Mouse (Mus musculus): ENCODE measurements around the gene Ehd1.

DNA sequence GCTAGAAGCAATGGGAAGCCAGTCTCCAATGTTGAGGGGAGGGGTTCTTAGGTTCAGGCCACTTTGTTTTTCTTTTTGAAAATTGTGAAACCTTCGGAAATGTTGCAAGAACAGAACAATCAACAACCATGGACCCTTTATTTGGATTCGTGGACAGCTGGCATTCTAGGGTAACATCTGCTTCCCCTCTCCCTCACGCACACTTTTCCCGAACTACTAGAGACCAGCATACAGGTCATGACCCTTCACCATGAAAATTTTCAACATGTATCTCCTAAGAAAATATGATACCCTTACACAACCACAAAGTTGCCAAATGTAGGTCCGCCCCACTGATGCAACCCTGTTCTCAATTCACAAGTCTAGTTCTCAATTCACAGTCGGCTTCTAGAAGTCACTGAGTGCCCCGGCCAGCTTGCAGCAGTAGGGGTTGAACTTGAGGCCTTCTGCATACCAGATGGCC, 7.8 kb upstream of the Ehd1 start:
- TF ChIP-seq CTCF (IDR thresholded peaks at IDR 0.05; ENCODE audit: low read depth) = no peak
- no peak for TF ChIP-seq EP300 (IDR thresholded peaks at IDR 0.05; ENCODE audit: low read depth)

Measured in liver, embryonic 14.5 days (tissue).